Mouse (Mus musculus): ENCODE measurements around the gene Pln. TPM values are rescaled to one million over a fixed set of nuclear protein-coding genes. Genes with fewer than 3 reads are reported as not detected.

Pln gene
- polyA plus RNA-seq, 1 experiment from 2014 or later = 1.0 TPM

Other genes starting within 250 kb of the Pln start
- gene Cep85l, start 42.3 kb downstream of the Pln start, polyA plus RNA-seq (2015; fragmentation: Nextera tagmentation; extraction: Ambion mirVana) = 5.1 and 5.6 TPM in 2 replicates